Mouse (Mus musculus) frontal cortex, adult (tissue): ENCODE measurements at regions not wholly inside any gene's neighbourhood (a gene's known extent, or its start where the extent isn't known, plus 50 kb on each side); places are given as distances from the start of the nearest gene placed in this dataset.
A peak's percentile ranks its signal among the peaks of the same experiment; 100 is the strongest.
"Not testable (repeated sequence)": the region's sequence is repeated elsewhere in the genome, so short reads cannot be mapped to it uniquely, and the experiment has no call there.

Experiments
- ATAC-seq: cut with Nextera tagmentation; 2 replicates; pipeline ENCODE4 v1.9.2; 2017; ENCODE audit warnings: mild to moderate bottlenecking, moderate library complexity, mixed read lengths; ENCODE audit not compliant: low TSS enrichment

DNA sequence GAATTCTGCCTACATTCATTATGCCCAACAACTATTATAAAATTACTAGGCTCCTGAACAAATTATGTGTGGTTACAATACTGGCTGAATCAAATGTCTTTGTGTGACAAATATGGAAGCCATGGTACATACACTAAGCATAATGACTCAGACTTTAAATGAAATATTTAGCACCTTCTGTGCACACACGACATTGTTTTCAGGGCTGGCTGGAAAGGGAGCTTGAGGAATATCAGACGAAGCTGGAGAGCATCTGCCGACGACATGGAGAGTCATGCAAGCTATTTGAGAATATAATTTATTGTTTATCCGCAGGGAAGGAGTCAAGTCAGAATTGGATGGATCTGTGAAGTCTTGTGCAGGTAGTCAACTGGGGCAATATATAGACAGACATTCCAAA lies 955.4 kb upstream of the Gm10801 start:
- peak; percentile 45 for ATAC-seq

DNA sequence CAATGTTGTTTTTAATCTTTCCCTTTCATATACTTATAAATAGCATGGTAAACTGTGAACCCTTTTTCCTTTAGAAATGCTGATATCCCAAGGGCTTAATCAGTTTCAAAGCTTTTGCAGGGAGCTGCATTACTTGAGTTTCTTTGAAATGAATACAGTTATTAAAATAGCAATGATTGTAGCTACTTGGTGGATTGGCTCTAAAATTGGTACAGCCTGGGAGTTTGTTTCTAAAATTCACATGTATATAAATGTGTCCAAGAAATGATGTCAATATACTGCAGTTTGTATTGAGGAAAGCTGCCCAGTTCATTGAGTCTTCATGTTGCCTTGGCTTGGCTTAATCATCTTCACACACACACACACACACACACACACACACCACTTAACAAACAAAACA lies 954.8 kb upstream of the Gm10801 start:
- ATAC-seq, result peak; percentile 75

DNA sequence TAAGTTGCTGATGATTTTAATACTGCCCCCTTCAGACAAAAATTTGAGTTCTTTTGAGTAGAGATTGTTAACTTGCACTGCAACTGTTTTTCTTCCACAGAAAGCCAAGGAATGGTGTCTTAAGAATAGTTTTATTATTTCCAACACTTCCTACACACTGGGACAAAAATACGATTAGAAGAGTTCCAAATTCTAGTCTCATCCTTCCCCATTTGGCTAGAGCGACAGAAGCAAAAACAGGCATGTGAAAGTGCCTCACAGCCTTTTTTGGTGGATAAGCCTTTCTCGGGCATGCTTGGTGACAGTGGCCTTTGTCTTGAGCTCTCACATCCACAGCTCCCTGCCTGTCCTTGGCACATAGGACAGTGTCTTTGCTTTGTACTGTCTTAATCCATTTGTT lies 954.3 kb upstream of the Gm10801 start:
- peak; percentile 94 for ATAC-seq

DNA sequence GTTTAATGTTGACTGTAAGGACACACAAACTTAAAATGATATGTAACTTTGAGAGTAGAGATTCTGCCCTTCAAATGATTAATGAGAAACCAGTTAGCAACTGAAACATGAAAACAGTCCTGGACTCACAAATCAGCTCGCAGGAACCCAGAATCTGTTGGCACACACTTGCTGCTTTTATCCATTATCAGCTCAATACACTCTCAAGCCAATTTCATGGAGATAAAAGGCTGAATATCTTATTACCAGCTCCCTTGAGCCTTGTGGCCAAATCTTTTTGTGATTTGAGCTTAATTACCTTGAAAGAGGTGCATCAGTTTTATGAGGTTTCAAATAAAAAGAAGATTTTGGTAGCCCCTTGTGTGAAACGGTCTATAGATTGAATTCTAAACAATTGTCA lies 936.9 kb upstream of the Gm10801 start:
- ATAC-seq, result no peak

DNA sequence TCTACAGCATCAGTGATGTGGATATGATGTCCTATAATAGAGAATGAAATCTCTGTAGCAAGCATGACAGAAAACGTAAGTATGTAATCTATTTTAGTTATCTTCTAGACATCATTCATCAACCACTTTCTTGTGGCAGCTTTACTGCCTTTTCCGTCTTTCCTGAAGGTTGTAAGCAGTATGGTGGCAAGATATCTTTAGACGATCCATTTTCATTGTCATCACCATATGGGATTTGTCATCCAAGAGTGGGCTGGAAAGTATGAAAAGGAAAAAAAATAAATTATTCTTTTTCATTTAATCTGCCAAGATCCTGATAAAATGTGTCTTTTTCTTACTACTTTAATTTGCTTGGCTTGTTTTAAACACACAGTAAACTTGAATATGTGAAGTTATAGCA lies 893.2 kb upstream of the Gm10801 start:
- peak; percentile 99 for ATAC-seq

DNA sequence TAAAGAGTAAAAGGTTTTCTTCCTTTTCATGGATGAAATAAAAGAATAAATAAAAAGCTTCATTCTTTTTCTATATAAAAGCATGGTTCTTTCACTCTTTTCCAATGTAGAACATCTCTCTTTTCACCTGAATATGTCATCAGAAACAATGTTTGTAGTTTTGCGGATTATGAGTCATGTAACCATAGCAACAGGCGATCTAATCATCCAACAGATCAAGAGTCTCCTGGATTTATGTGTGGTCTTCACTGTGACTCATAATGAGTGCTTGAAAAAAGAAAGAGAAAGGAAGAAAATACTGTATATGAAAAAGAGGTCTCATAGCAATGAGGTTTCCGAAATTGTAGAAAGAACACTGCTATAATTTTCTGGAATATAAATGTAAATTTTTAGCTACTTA lies 884.1 kb upstream of the Gm10801 start:
- no peak for ATAC-seq

DNA sequence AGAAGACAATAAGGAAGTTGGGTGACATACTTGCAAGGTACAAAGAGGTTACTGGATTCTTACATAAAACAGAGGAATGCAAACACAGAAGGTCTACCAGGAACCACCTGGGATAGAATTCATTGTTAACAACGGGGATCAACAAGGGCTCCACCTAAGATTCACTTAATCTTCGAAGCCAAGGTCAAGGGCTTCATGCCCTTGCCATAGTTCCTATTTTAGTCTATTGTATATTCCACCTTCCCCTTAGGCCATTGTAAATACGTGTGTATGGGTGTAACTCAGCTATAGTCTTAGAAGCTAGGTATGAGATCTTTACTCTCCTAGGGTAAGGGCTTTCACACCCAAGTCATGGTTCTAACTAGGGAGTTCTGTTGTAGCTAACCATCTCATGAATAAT lies 882.0 kb upstream of the Gm10801 start:
- ATAC-seq, result not testable (repeated sequence)
